Mouse (Mus musculus) midbrain, embryonic 16.5 days (tissue): ENCODE data around the gene 2410002F23Rik. TPM values are rescaled to one million over a fixed set of nuclear protein-coding genes. Genes with fewer than 3 reads are reported as not detected.
"Not testable (repeated sequence)": the region's sequence is repeated elsewhere in the genome, so short reads cannot be mapped to it uniquely, and the experiment has no call there.

Experiments
- ATAC-seq: fragments of 200-750 bp; cut with Nextera tagmentation; 2 replicates; pipeline ENCODE4 v1.8.0; 2017; ENCODE audit warnings: moderate TSS enrichment
- H3K27ac ChIP-seq: fragments of 300-500 bp; sonication (generic); 2 replicates; pipeline ENCODE4 v1.5.1; 2014; ENCODE audit warnings: mild to moderate bottlenecking, low read length, mixed read lengths
- H3K27me3 ChIP-seq: fragments of 300-500 bp; sonication (generic); 2 replicates; pipeline ENCODE4 v1.6.1; 2014; ENCODE audit warnings: low read depth, low read length, mixed read lengths; ENCODE audit not compliant: control insufficient read depth, insufficient read depth
- H3K36me3 ChIP-seq: fragments of 300-500 bp; sonication (generic); 2 replicates; pipeline ENCODE4 v1.6.1; 2014; ENCODE audit warnings: mild to moderate bottlenecking, low read length, moderate library complexity, mixed read lengths; ENCODE audit not compliant: control insufficient read depth, insufficient read depth
- H3K4me1 ChIP-seq: fragments of 300-500 bp; sonication (generic); 2 replicates; pipeline ENCODE4 v1.6.1; 2014; ENCODE audit warnings: mild to moderate bottlenecking, low read length, mixed read lengths; ENCODE audit not compliant: control insufficient read depth, insufficient read depth
- H3K4me2 ChIP-seq: fragments of 300-500 bp; sonication (generic); 2 replicates; pipeline ENCODE4 v1.6.1; 2014; ENCODE audit warnings: mild to moderate bottlenecking, low read length, mixed read lengths
- H3K4me3 ChIP-seq: fragments of 300-500 bp; sonication (generic); 2 replicates; pipeline ENCODE4 v1.5.1; 2014; ENCODE audit warnings: low read depth, mild to moderate bottlenecking, low read length, moderate library complexity, mixed read lengths
- H3K9ac ChIP-seq: fragments of 300-500 bp; sonication (generic); 2 replicates; pipeline ENCODE4 v1.6.1; 2014; ENCODE audit warnings: low read depth, low read length, mixed read lengths
- H3K9me3 ChIP-seq: fragments of 300-500 bp; sonication (generic); replicated peaks from 2 replicates; pipeline ENCODE4 v1.6.1; 2014; ENCODE audit warnings: mild to moderate bottlenecking, low read length, mixed read lengths; ENCODE audit not compliant: control insufficient read depth, poor library complexity, severe bottlenecking
- WGBS: fragments of 180-500 bp; shearing (Covaris S2); extraction: QIAGEN DNeasy Blood & Tissue Kit; methylation state at CpG from one replicate; pipeline ENCODE4 v1.1.7; 2014; 5-methylcytosine and 5-hydroxymethylcytosine counted together
- polyA plus RNA-seq: library from polyadenylated mRNA; unstranded; fragments of >200 nt; fragmentation: Nextera tagmentation; extraction: Ambion mirVana; gene quantifications from 2 replicates; pipeline ENCODE4 v1.2.1, GENCODE M21; 2015

Gene 2410002F23Rik
- 225 and 237 TPM in 2 replicates for polyA plus RNA-seq

DNA sequence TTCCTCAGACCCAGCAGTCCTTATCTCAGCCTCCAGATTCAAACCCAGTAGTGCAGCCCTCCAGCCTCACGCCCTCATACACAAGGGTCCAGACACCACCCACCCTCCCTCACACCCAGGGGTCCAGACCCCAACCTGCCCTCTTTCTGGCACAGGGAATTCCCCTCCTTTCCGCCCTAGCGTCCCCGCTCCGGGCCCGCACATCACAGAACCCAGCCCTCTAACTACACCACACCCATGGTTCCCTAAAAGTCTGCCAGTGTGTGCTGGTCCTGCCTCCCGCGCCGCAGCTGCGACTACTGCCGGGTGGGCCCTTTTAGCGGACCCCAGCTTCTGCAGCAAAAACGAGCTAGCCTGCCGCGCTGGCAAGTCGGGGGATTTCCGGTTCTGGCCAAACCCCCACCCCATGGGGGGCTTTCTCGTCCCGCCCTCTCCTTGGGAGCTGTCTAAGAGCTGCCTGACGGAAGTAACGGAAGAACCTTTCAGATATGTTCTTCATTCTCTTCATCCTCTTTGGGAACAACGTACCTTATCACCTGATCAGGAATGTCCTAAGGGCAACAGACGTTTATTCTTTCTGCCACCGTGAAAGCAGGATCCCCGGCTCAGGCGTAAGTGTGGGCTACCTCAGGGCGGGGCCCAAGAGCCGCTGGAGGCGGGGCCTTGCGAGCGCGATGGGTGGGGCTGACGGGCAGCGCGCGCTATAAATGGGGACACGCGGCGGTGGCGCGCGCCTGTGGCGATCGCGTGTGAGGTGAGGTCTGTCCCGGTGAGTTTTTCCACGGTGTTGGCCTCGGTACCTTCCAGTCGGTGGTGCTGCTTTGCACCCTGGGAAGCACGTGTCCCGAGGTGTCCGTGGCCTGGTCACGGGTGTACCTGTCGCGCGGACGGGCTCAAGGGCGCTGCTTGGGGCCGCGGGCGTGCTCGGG is at the start of gene 2410002F23Rik, which contains the start of gene 1700028J19Rik:
TSS of gene 2410002F23Rik (plus strand) at position 668 of the 929 bp plus-strand sequence.
TSS of gene 1700028J19Rik (minus strand) at position 641 of the 929 bp plus-strand sequence.
- Histone ChIP-seq H3K36me3 (peaks cover 6% of the 10 kb centered on the region), H3K27ac (peak within 1 kb of the TSS; percentile 98), H3K9me3 (no peaks in the 10 kb centered on the region), H3K27me3 (no peaks in the 10 kb centered on the region), H3K4me3 (peak within 1 kb of the TSS; percentile 87), H3K9ac (peak within 1 kb of the TSS; percentile 96), H3K4me1 (peaks cover 16% of the 10 kb centered on the region), H3K4me2 (peak within 1 kb of the TSS; percentile 80)
- under 1% methylated on average over 62 of the region's 62 CpGs for WGBS
- ATAC-seq, result peak; percentile 86

DNA sequence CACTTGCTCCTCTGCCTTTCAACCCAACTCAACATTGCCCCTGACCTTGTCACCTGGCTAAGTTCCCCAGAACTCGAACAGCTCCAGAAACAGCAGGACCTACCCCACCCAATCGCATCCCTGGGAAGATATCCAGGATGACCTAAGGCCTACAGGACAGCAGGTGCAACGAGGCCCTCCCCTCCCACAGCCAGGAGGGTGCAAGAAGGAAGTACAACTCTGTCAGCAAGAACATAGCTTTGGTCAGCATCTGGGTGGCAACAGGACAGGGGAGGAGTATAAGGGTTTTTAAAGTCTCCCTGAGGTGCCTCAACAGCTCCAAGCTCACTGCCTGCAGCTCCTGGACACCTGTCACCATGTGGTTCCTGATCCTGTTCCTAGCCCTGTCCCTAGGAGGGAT is 48.6 kb upstream of the 2410002F23Rik start, which contains the start of gene Klk1b3:
TSS of gene Klk1b3 (plus strand) at position 301 of the 400 bp plus-strand sequence.
- Histone ChIP-seq H3K9me3 (no peaks in the 10 kb centered on the region), H3K4me2 (no peak within 1 kb of the TSS), H3K9ac (no peak within 1 kb of the TSS), H3K4me1 (no peaks in the 10 kb centered on the region), H3K4me3 (no peak within 1 kb of the TSS), H3K27me3 (no peaks in the 10 kb centered on the region), H3K36me3 (no peaks in the 10 kb centered on the region), H3K27ac (no peak within 1 kb of the TSS)
- 62% methylated on average over 3 of the region's 3 CpGs for WGBS
- ATAC-seq, result no peak

DNA sequence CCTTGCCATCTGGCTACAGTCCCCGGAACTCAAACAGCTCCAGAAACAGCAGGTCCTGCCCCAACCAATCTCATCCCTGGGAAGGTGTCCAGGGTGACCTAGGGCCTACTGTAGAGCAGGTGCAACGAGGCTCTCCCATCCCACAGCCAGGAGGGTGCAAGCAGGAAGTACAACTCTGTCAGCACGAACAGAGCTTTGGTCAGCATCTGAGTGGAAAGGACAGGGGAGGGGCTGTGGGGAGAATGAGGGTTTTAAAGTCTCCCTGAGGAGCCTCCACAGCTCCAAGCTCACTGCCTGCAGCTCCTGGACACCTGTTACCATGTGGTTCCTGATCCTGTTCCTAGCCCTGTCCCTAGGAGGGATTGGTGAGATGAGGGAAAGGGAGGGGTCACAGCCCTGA is 39.4 kb upstream of the 2410002F23Rik start, which contains the start of gene Klk1b4:
TSS of gene Klk1b4 (plus strand) at position 301 of the 400 bp plus-strand sequence.
- H3K4me3 ChIP-seq, H3K9ac ChIP-seq, H3K4me1 ChIP-seq, H3K27ac ChIP-seq, H3K36me3 ChIP-seq, H3K4me2 ChIP-seq, H3K9me3 ChIP-seq, ATAC-seq, H3K27me3 ChIP-seq: not testable (repeated sequence)
- WGBS, result 56% methylated on average over 3 of the region's 3 CpGs

DNA sequence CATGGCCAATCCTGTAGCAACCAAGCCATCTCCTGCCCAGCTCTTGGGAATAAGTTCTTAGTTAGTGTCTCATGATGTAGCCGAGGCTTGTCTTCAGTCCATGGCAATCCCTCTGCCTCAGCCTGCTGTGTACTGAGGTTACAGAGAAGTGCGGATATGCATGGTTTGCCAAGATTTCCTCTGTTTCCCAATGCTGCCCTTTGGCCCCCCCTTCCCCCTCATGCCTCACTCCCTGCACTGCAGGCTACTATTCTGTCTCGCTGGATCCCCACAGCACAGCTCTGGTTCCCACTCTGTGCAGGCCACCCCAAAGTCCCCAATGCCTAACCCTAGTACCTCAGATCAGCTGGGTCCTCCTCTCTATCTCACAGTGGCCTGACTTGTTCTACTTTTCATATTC is 38.2 kb upstream of the 2410002F23Rik start:
- Histone ChIP-seq H3K9ac (no peak overlapping the region), H3K4me1 (no peaks in the 10 kb centered on the region), H3K27ac (no peak overlapping the region), H3K4me2 (no peak overlapping the region), H3K36me3 (no peaks in the 10 kb centered on the region), H3K27me3 (no peaks in the 10 kb centered on the region), H3K4me3 (no peak overlapping the region), H3K9me3 (no peaks in the 10 kb centered on the region)
- no peak for ATAC-seq
- WGBS, result 92% methylated on average over 3 of the region's 3 CpGs

DNA sequence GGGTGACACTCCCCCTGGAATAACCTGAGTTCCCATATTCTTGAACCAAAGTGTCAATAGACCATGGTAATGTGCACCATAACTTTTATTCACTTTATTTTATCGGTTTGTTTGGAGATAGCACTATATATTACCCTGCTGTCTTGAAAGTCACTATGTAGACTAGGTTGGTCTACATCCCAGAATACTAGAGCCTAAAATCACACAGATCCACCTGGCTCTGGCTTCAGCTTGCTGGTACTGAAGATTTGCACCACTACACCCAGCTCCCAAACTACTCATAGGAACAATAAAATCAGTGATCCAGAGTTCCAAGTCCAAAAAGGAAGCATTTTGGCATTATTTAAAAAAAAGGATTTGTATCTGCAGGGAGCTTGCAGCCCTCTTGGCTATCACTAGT is 30.9 kb upstream of the 2410002F23Rik start, which contains the start of gene Klk1b5:
TSS of gene Klk1b5 (plus strand) at position 301 of the 400 bp plus-strand sequence.
- WGBS, result 93% methylated on average over 1 of the region's 1 CpGs
- Histone ChIP-seq H3K4me3 (no peak within 1 kb of the TSS), H3K27ac (no peak within 1 kb of the TSS), H3K4me1 (no peaks in the 10 kb centered on the region), H3K4me2 (no peak within 1 kb of the TSS), H3K27me3 (no peaks in the 10 kb centered on the region), H3K36me3 (no peaks in the 10 kb centered on the region), H3K9ac (no peak within 1 kb of the TSS), H3K9me3 (no peaks in the 10 kb centered on the region)
- no peak for ATAC-seq

DNA sequence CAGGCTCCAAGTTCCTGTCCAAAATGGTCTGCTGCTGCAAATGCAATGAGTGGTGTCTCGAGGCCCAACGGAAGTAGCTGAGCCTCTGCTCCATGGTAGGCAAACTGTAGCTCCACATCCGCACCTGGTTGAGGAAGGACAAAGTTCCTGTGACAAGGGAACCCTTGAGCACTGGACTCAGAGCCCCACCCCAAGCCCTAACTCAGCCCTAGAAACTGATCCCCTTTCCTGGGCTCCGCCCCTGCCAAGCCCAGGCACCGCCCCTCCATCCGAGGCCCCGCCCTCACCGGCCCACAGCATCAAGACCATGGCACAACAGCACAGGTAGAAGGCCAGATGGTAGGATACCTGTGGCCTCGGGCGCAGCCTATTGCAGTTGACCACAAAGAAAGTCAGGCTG is 24.9 kb upstream of the 2410002F23Rik start:
- H3K27me3 ChIP-seq, H3K4me3 ChIP-seq, H3K9ac ChIP-seq, H3K27ac ChIP-seq, H3K4me1 ChIP-seq, ATAC-seq, H3K9me3 ChIP-seq, H3K4me2 ChIP-seq, H3K36me3 ChIP-seq: not testable (repeated sequence)
- 69% methylated on average over 8 of the region's 10 CpGs for WGBS

DNA sequence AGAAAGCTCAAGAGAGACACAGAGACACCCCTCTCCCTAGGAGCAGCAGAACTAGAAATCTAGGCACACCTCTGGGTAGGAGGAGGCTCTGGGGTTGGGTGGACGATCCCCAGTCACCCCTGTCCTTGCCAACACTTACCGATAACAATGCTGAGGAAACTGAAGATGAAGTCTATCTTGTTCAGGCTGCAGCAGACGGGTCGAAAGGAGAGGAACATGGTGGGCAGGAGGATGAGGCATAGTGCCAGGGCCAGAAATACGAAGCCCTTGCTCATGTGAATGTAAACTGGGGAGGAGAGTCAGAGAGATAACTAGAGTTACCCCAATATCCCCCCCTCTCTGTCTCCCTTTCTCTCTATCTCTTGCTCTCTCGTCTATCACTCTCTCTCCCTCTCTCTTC is 24.2 kb upstream of the 2410002F23Rik start:
- not testable (repeated sequence) for H3K36me3 ChIP-seq, H3K4me2 ChIP-seq, H3K9ac ChIP-seq, H3K4me3 ChIP-seq, H3K27ac ChIP-seq, H3K4me1 ChIP-seq, H3K27me3 ChIP-seq, ATAC-seq, H3K9me3 ChIP-seq
- WGBS, result 78% methylated on average over 6 of the region's 6 CpGs

DNA sequence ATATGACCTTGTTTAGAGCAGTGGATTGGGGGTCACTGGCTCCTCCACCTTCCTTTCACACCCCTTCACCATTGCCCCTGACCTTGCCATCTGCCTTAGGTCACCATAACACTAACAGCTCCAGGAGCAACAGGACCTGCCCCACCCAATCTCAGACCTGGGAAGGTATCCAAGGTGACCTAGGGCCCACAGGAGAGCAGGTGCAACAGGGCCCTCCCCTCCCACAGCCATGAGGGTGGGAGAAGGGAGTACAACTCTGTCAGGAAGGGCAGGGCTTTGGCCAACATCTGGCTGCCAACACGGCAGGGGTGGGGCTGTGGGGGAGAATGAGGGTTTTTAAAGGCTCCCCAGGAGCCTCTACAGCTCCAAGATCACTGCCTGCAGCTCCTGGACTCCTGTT is 21.4 kb upstream of the 2410002F23Rik start, which contains the start of gene Klk1:
TSS of gene Klk1 (plus strand) at position 285 of the 400 bp plus-strand sequence.
- H3K9me3 ChIP-seq, result no peaks in the 10 kb centered on the region
- H3K4me2 ChIP-seq, result no peak within 1 kb of the TSS
- no peak within 1 kb of the TSS for H3K27ac ChIP-seq
- no peaks in the 10 kb centered on the region for H3K27me3 ChIP-seq
- WGBS, result 50% methylated on average over 1 of the region's 1 CpGs
- H3K4me1 ChIP-seq, result no peaks in the 10 kb centered on the region
- no peak within 1 kb of the TSS for H3K9ac ChIP-seq
- H3K36me3 ChIP-seq, result no peaks in the 10 kb centered on the region
- ATAC-seq, result no peak
- H3K4me3 ChIP-seq, result no peak within 1 kb of the TSS

DNA sequence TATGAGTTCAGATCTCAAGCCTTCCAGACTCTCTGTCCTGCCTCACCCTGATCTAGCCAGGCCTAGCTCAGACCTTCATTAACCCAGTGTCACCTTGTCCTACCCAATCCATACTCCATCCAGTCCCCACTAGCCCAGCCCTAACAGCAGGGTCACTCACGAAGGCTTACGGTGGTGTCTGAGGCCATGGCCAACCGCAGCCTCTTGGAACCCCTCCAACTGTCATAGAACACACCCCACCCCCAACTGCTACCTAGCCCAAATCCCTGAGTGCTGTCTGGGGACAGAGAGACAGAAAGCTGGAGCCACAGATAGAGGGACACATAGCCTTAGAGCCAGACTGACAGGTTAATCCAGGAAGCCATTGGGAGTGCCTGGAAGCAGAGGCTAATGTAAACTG is 10.6 kb upstream of the 2410002F23Rik start, which contains the start of gene Gm36864:
TSS of gene Gm36864 (plus strand) at position 269 of the 400 bp plus-strand sequence.
- no peaks in the 10 kb centered on the region for H3K27me3 ChIP-seq
- H3K9ac ChIP-seq, result no peak within 1 kb of the TSS
- 82% methylated on average over 3 of the region's 3 CpGs for WGBS
- no peak within 1 kb of the TSS for H3K27ac ChIP-seq
- H3K9me3 ChIP-seq, result no peaks in the 10 kb centered on the region
- no peak within 1 kb of the TSS for H3K4me3 ChIP-seq
- H3K4me1 ChIP-seq, result no peaks in the 10 kb centered on the region
- no peak within 1 kb of the TSS for H3K4me2 ChIP-seq
- no peak for ATAC-seq
- H3K36me3 ChIP-seq, result no peaks in the 10 kb centered on the region
